Mouse (Mus musculus): ENCODE measurements at regions not wholly inside any gene's neighbourhood (a gene's known extent, or its start where the extent isn't known, plus 50 kb on each side); places are given as distances from the start of the nearest gene placed in this dataset.

DNA sequence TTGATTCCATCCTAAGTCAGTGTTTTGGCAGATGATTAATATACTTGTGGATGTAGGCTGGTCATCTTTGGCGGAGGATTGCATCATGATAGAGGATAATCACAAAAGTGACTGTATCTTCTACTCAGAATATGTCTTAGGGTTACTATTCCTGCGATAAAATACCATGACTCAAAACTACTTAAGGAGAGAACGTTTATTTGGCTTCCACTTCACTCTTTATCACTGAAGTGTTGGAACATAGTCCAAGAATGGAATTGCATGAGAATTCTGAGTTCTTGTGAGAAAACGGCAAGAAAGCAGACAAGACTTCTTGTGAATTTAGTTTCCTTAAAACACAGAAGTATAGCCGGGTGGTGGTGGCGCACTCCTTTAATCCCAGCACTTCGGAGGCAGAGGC is 124.6 kb upstream of the Itga4 start:
- peaks cover 37 to 50% of the 10 kb centered on the region in 2 experiments for H3K4me1 ChIP-seq (ENCODE audit: control insufficient read depth in 1 of 2, insufficient read depth in 2 of 2, low read length in 2 of 2)

DNA sequence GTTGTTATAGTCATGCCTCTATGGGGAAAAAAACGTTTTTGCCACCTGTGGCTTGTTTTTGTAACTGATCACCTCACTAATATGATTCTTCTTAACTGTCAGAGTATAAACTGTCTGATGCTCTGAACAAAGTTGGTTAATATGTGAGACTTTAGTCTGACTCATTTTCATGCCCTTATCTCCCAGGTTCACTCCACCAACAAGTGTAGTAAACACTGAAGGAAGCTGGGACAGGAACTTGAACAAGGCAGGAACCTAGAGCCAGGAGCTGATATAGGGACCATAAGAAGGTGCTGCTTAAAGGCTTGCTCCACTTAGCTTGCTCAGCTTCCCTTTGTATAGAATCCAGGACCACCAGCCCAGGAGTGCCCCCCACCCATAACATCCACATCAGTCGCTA is 124.0 kb upstream of the Itga4 start:
- peaks cover 0 to 58% of the 10 kb centered on the region in 2 experiments; a peak in 2 of 4 replicates for H3K36me3 ChIP-seq (ENCODE audit: control insufficient read depth in 1 of 2, insufficient read depth in 2 of 2, low read length in 2 of 2)
- H3K4me1 ChIP-seq (ENCODE audit: control insufficient read depth in 1 of 2, insufficient read depth in 2 of 2, low read length in 2 of 2) = peaks cover 35 to 47% of the 10 kb centered on the region in 2 experiments
- peak overlapping the region; percentile 11; a peak in 3 of 4 replicates for H3K4me3 ChIP-seq (ENCODE audit: control insufficient read depth in 1 of 2, insufficient read depth in 1 of 2, low read depth in 2 of 2, low read length in 2 of 2)
- peak; percentile 91 for DNase-seq (ENCODE audit: low read depth, low spot score)
- peak overlapping the region; percentile 51 for H3K9ac ChIP-seq (ENCODE audit: control insufficient read depth, low read depth, low read length, poor library complexity, severe bottlenecking)
- no peaks in the 10 kb centered on the region for H3K9me3 ChIP-seq (replicated peaks; ENCODE audit: insufficient read depth, low read length)
- no peaks in the 10 kb centered on the region for H3K27me3 ChIP-seq (ENCODE audit: control insufficient read depth in 1 of 2, insufficient read depth in 2 of 2, low read length in 2 of 2)
- no peaks in the 10 kb centered on the region; the same call in 1 of the 2 replicates for H3K79me2 ChIP-seq (ENCODE audit: control insufficient read depth, insufficient read depth, low read length, poor library complexity)
- peak overlapping the region; percentile 91 for H3K27ac ChIP-seq (ENCODE audit: control insufficient read depth, low read depth, low read length)
- TF ChIP-seq ZNF384 (IDR thresholded peaks at IDR 0.05; ENCODE audit: low read depth, low read length) (peak; percentile 41; the same call in 1 of the 2 replicates), GABPA (IDR thresholded peaks at IDR 0.05; ENCODE audit: low read depth, low read length) (no peak), TCF12 (IDR thresholded peaks at IDR 0.05; ENCODE audit: low read depth, low read length) (peak; percentile 78), CHD1 (IDR thresholded peaks at IDR 0.05; ENCODE audit: low read depth, low read length) (no peak), MAZ (IDR thresholded peaks at IDR 0.05; ENCODE audit: low read depth, low read length) (no peak; the same call in 1 of the 2 replicates), E2F4 (IDR thresholded peaks at IDR 0.05; ENCODE audit: borderline replicate concordance, low read depth, low read length) (no peak), ELF1 (IDR thresholded peaks at IDR 0.05; ENCODE audit: low read depth, low read length) (0 out of 2 replicates have a peak, but pooled peaks have one; percentile 30), HCFC1 (IDR thresholded peaks at IDR 0.05; ENCODE audit: low read depth, low read length) (peak; percentile 11; the same call in 1 of the 2 replicates), EP300 (IDR thresholded peaks at IDR 0.05; ENCODE audit: low read depth in 1 of 2, low read length in 2 of 2) (peak; percentile 86 to 88), CHD2 (IDR thresholded peaks at IDR 0.05; ENCODE audit: low read length) (no peak), NRF1 (IDR thresholded peaks at IDR 0.05; ENCODE audit: insufficient read depth, low read depth, low read length, poor library complexity, severe bottlenecking) (no peak), TBP (IDR thresholded peaks at IDR 0.05; ENCODE audit: low read depth, low read length) (peak; percentile 72), GATA1 (IDR thresholded peaks at IDR 0.05; ENCODE audit: low read depth, low read length) (peak; percentile 93), ZMIZ1 (IDR thresholded peaks at IDR 0.05; ENCODE audit: low read depth, low read length) (no peak; the same call in 1 of the 2 replicates), MXI1 (IDR thresholded peaks at IDR 0.05; ENCODE audit: low read depth, low read length) (no peak), BHLHE40 (IDR thresholded peaks at IDR 0.05; ENCODE audit: borderline replicate concordance, low read depth, low read length) (peak; percentile 19; the same call in 1 of the 2 replicates), POLR2AphosphoS5 (IDR thresholded peaks at IDR 0.05; ENCODE audit: borderline replicate concordance, low read depth, low read length) (no peak), RAD21 (IDR thresholded peaks at IDR 0.05; ENCODE audit: low read depth, low read length) (no peak), SIN3A (IDR thresholded peaks at IDR 0.05; ENCODE audit: low read length) (peak; percentile 65; the same call in 1 of the 2 replicates), JUND (IDR thresholded peaks at IDR 0.05; ENCODE audit: low read depth, low read length) (peak; percentile 84; the same call in 1 of the 2 replicates), MYC (IDR thresholded peaks at IDR 0.05; ENCODE audit: low read depth, low read length) (no peak; the same call in 1 of the 2 replicates), RCOR1 (IDR thresholded peaks at IDR 0.05; ENCODE audit: low read depth, low read length) (peak; percentile 41; the same call in 1 of the 2 replicates), ZC3H11A (IDR thresholded peaks at IDR 0.05; ENCODE audit: low read depth, low read length) (0 out of 2 replicates have a peak, but pooled peaks have one; percentile 10), USF1 (IDR thresholded peaks at IDR 0.05; ENCODE audit: low read depth, low read length) (no peak), POLR2AphosphoS2 (IDR thresholded peaks at IDR 0.05; ENCODE audit: low read length) (no peak), ETS1 (IDR thresholded peaks at IDR 0.05; ENCODE audit: low read depth, low read length) (peak; percentile 91), TAL1 (IDR thresholded peaks at IDR 0.05; ENCODE audit: low read length) (peak; percentile 61)

More for the DNA sequence above, 124.6 kb upstream of the Itga4 start:
- peak; percentile 52 for DNase-seq (ENCODE audit: low read depth, low spot score)
- H3K9me3 ChIP-seq (replicated peaks; ENCODE audit: insufficient read depth, low read length) = no peaks in the 10 kb centered on the region
- no peaks in the 10 kb centered on the region; the same call in 1 of the 2 replicates for H3K79me2 ChIP-seq (ENCODE audit: control insufficient read depth, insufficient read depth, low read length, poor library complexity)
- H3K9ac ChIP-seq (ENCODE audit: control insufficient read depth, low read depth, low read length, poor library complexity, severe bottlenecking) = peak overlapping the region; percentile 38
- no peaks in the 10 kb centered on the region for H3K27me3 ChIP-seq (ENCODE audit: control insufficient read depth in 1 of 2, insufficient read depth in 2 of 2, low read length in 2 of 2)
- peak; percentile 10; the same call in 1 of the 2 replicates for TF ChIP-seq TCF12 (IDR thresholded peaks at IDR 0.05; ENCODE audit: low read depth, low read length)
- no peak for TF ChIP-seq MEF2A (IDR thresholded peaks at IDR 0.05; ENCODE audit: extremely low read depth, insufficient replicate concordance, low read depth, low read length, poor library complexity, severe bottlenecking)
- peak; percentile 35; the same call in 1 of the 2 replicates for TF ChIP-seq ETS1 (IDR thresholded peaks at IDR 0.05; ENCODE audit: low read depth, low read length)
- no peak for TF ChIP-seq BHLHE40 (IDR thresholded peaks at IDR 0.05; ENCODE audit: borderline replicate concordance, low read depth, low read length)
- TF ChIP-seq EP300 (IDR thresholded peaks at IDR 0.05; ENCODE audit: low read depth in 1 of 2, low read length in 2 of 2) = 0 out of 4 replicates have a peak, but pooled peaks of 1 of the 2 experiments have one; percentile 38
- TF ChIP-seq E2F4 (IDR thresholded peaks at IDR 0.05; ENCODE audit: borderline replicate concordance, low read depth, low read length) = no peak
- peak; percentile 42; the same call in 1 of the 2 replicates for TF ChIP-seq TBP (IDR thresholded peaks at IDR 0.05; ENCODE audit: low read depth, low read length)
- TF ChIP-seq MYC (IDR thresholded peaks at IDR 0.05; ENCODE audit: low read depth, low read length) = no peak
- peak; percentile 18; the same call in 1 of the 2 replicates for TF ChIP-seq GATA1 (IDR thresholded peaks at IDR 0.05; ENCODE audit: low read depth, low read length)
- no peak for TF ChIP-seq TAL1 (IDR thresholded peaks at IDR 0.05; ENCODE audit: low read length)
- peak overlapping the region; percentile 5 to 9; a peak in 3 of 4 replicates for H3K4me3 ChIP-seq (ENCODE audit: control insufficient read depth in 1 of 2, insufficient read depth in 1 of 2, low read depth in 2 of 2, low read length in 2 of 2)
- peaks cover 0 to 64% of the 10 kb centered on the region in 2 experiments; a peak in 2 of 4 replicates for H3K36me3 ChIP-seq (ENCODE audit: control insufficient read depth in 1 of 2, insufficient read depth in 2 of 2, low read length in 2 of 2)
- H3K27ac ChIP-seq (ENCODE audit: control insufficient read depth, low read depth, low read length) = peak overlapping the region; percentile 91

Data from MEL (cell line).